Mouse (Mus musculus) WW6 (cell line): ENCODE measurements around the gene Ano1.

Experiments used
- DNase-seq: peaks from one replicate; pipeline ENCODE4 v3.0.0-alpha.2; 2013; ENCODE audit warnings: low read depth, low spot score

The Ano1 gene

DNA sequence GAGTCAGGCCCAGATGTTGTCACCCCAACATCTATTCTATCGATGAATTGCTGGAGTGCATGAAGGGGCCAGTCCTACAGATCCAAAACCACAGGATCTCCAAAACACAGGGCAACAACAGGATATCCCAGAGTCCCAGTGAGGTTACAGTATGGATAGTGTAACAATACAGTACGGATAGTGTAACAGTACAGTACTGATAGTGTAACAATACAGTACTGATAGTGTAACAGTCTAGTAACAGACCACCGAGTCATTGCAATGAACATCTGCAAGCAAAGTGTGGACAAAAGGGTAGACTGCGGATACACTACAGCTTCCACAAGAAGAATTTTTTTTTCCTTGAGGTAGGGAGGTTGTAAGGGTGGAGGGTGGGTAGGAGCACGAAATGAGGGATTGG is 210.4 kb downstream of the Ano1 start:
- DNase-seq: no peak

- DNase-seq: no peak
Observed at GRCm38 (mm10) chr7:144539146-144539545, 212.6 kb downstream of the Ano1 start.
